Mouse (Mus musculus) heart, postnatal 10 days (tissue): ENCODE data around the gene Grin2a. TPM values are rescaled to one million over a fixed set of nuclear protein-coding genes. Genes with fewer than 3 reads are reported as not detected.

ENCODE experiments used
- DNase-seq, 2 experiments: peaks; one replicate each; pipeline ENCODE4 v3.0.0; 2021
- intact Hi-C: fragments of 180-260 bp; cut with DNase I; formaldehyde crosslinking; loops from one replicate; pipeline ENCODE4 v1.15.1; 2025
- total RNA-seq, 2 experiments: library from RNA; stranded (reverse); gene quantifications; 2 replicates each; pipeline ENCODE4 v1.2.3; 2021

The Grin2a gene
- total RNA-seq, 2 experiments from 2014 or later: 0.12 to 0.17 TPM

DNA sequence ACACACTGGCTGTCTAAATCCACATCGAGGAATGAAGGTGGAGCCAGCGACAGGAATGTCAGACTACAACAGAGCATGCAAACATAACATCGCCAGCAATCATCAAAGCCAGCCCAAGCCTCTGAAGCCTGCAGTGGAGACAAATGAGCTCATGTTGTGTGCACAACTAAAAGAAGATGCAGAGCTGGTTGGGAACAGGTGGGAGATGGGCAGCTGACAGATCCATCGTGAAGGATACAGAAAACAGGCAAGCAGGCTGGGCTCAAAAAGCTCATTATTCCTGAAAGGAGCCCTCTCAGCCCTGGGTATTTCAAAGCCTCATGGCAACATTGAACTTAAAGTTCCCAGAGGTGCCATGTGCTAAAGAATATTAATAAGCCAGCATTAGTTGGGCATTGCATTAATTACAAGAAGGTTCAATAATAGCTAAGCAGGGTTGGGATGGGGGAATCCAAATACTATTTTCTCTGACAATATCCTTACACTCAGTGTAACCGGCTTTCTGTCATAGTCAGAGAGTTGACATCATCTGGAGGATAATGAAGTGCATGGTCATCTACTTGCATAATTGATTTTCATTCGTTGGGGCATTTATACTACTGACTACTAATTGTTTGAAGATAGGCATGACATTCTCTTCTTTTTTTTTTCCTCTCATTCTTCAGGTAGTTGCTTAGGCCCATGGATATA lies 462.4 kb downstream of the Grin2a start:
- no peak for DNase-seq
- intact Hi-C loops: no loop called here

DNA sequence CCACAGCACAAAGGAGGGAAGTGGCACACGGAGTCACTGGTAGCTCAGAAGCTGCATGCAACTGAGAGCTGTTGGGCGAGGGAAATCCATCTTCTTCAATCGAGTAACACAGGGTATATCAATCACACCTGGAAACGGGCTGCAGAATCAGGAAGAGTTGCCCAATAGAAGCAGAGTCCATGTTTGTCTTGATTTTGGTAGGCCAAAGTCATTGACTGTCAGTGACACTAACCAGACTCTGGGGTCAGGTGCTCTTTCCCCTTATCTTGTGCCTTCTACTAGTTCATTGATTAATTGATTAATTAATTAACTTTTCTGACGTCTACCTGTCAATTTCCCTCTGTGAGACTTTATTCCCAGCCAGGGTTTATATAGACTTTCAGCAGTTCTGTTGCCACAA lies 468.1 kb downstream of the Grin2a start:
- intact Hi-C loops: no loop called here
- DNase-seq: no peak

DNA sequence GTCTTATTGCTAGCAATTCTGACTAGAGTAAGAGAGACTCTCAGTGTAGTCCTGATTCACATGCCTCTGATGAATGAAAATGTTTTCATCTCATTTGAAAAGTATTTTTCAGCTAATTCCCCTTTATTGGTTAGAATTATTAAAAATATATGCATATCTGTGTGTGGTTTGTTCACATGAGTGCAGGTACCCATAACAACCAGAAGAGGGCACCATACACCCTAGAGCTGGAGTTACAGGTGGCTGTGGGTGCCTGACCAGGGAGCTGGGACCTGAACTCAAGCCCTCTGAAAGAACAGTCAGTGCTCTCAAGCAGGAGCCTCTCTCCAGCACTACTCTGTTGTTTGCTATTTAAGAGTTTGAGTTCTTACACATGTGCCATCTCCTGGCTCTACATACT lies 472.0 kb downstream of the Grin2a start:
- DNase-seq: no peak
- intact Hi-C loops: no loop called here

Other genes with a start within 250 kb of the Grin2a start
- not detected for gene Rpl39l, start 174.7 kb upstream of the Grin2a start, total RNA-seq
- gene Atf7ip2, start 197.2 kb upstream of the Grin2a start, total RNA-seq: under 1 TPM in 1 of 2 experiments, not detected in 1; 0.19 TPM